Mouse (Mus musculus) lung, embryonic 15.5 days (tissue): Measurements from ENCODE around the gene Kbtbd12. TPM values are rescaled to one million over a fixed set of nuclear protein-coding genes. Genes with fewer than 3 reads are reported as not detected.

ENCODE experiments used
- ATAC-seq: fragments of 200-750 bp; cut with Nextera tagmentation; 2 replicates; pipeline ENCODE4 v1.8.0; 2017; ENCODE audit warnings: moderate number of reproducible peaks, borderline replicate concordance; ENCODE audit not compliant: low FRiP score, low TSS enrichment; ENCODE audit errors: extremely low read depth
- H3K27ac ChIP-seq: fragments of 300-500 bp; sonication (generic); 2 replicates; pipeline ENCODE4 v1.5.1; 2015; ENCODE audit warnings: moderate library complexity, mild to moderate bottlenecking, inconsistent platforms
- H3K27me3 ChIP-seq: fragments of 300-500 bp; sonication (generic); 2 replicates; pipeline ENCODE4 v1.6.1; 2015; ENCODE audit warnings: inconsistent platforms
- H3K36me3 ChIP-seq: fragments of 300-500 bp; sonication (generic); 2 replicates; pipeline ENCODE4 v1.6.1; 2015; ENCODE audit warnings: inconsistent platforms
- H3K4me1 ChIP-seq: fragments of 300-500 bp; sonication (generic); 2 replicates; pipeline ENCODE4 v1.6.1; 2015; ENCODE audit warnings: inconsistent platforms
- H3K4me2 ChIP-seq: fragments of 300-500 bp; sonication (generic); 2 replicates; pipeline ENCODE4 v1.6.1; 2015; ENCODE audit warnings: inconsistent platforms, mild to moderate bottlenecking, moderate library complexity
- H3K4me3 ChIP-seq: fragments of 300-500 bp; sonication (generic); 2 replicates; pipeline ENCODE4 v1.5.1; 2015; ENCODE audit warnings: mild to moderate bottlenecking, inconsistent platforms
- H3K9ac ChIP-seq: fragments of 300-500 bp; sonication (generic); 2 replicates; pipeline ENCODE4 v1.6.1; 2015; ENCODE audit warnings: inconsistent platforms
- H3K9me3 ChIP-seq: fragments of 300-500 bp; sonication (generic); 2 replicates; pipeline ENCODE4 v1.6.1; 2016; ENCODE audit warnings: inconsistent platforms
- WGBS: fragments of 180-500 bp; shearing (Covaris S2); methylation state at CpG from one replicate; pipeline ENCODE4 v1.1.7; 2015; 5-methylcytosine and 5-hydroxymethylcytosine counted together
- polyA plus RNA-seq: library from polyadenylated mRNA; unstranded; fragments of >200 nt; fragmentation: Nextera tagmentation; extraction: Ambion mirVana; gene quantifications from 2 replicates; pipeline ENCODE4 v1.2.1, GENCODE M21; 2015

Gene Kbtbd12
- polyA plus RNA-seq, 1 experiment from 2014 or later = 1.4 TPM

- Histone ChIP-seq H3K36me3 (no peaks in the 10 kb centered on the region), H3K4me1 (no peaks in the 10 kb centered on the region), H3K9me3 (no peaks in the 10 kb centered on the region), H3K9ac (no peak overlapping the region), H3K27me3 (no peaks in the 10 kb centered on the region), H3K27ac (no peak overlapping the region), H3K4me2 (no peak overlapping the region), H3K4me3 (no peak overlapping the region)
- WGBS = 80% methylated on average over 4 of the region's 4 CpGs
- no peak for ATAC-seq
Measured at GRCm38 (mm10) chr6:88583950-88584349, 53.8 kb downstream of the Kbtbd12 start.

- H3K4me1 ChIP-seq = no peaks in the 10 kb centered on the region
- no peak for ATAC-seq
- no peaks in the 10 kb centered on the region for H3K9me3 ChIP-seq
- H3K4me2 ChIP-seq = no peak overlapping the region
- no peak overlapping the region for H3K27ac ChIP-seq
- H3K4me3 ChIP-seq = no peak overlapping the region
- H3K9ac ChIP-seq = no peak overlapping the region
- H3K27me3 ChIP-seq = no peaks in the 10 kb centered on the region
- 70% methylated on average over 11 of the region's 11 CpGs for WGBS
- H3K36me3 ChIP-seq = no peaks in the 10 kb centered on the region
Measured at GRCm38 (mm10) chr6:88576495-88576894, 61.3 kb downstream of the Kbtbd12 start.

- Histone ChIP-seq H3K36me3 (no peaks in the 10 kb centered on the region), H3K9ac (no peak overlapping the region), H3K27ac (no peak overlapping the region), H3K9me3 (no peaks in the 10 kb centered on the region), H3K4me1 (no peaks in the 10 kb centered on the region), H3K4me2 (peak overlapping the region; percentile 30), H3K27me3 (peaks cover 22% of the 10 kb centered on the region), H3K4me3 (no peak overlapping the region)
- 28% methylated on average over 7 of the region's 7 CpGs for WGBS
- no peak for ATAC-seq
Measured at GRCm38 (mm10) chr6:88566676-88567075, 71.1 kb downstream of the Kbtbd12 start.

- Histone ChIP-seq H3K4me2 (no peak overlapping the region), H3K36me3 (no peaks in the 10 kb centered on the region), H3K4me3 (no peak overlapping the region), H3K4me1 (no peaks in the 10 kb centered on the region), H3K9ac (no peak overlapping the region), H3K9me3 (no peaks in the 10 kb centered on the region), H3K27me3 (peaks cover 22% of the 10 kb centered on the region), H3K27ac (no peak overlapping the region)
- no peak for ATAC-seq
- WGBS = 25% methylated on average over 6 of the region's 6 CpGs
Measured at GRCm38 (mm10) chr6:88565033-88565432, 72.7 kb downstream of the Kbtbd12 start.

- Histone ChIP-seq H3K36me3 (no peaks in the 10 kb centered on the region), H3K4me3 (no peak overlapping the region), H3K27me3 (peaks cover 11% of the 10 kb centered on the region; the same call in 1 of the 2 replicates), H3K4me1 (no peaks in the 10 kb centered on the region), H3K9ac (no peak overlapping the region), H3K4me2 (no peak overlapping the region), H3K9me3 (no peaks in the 10 kb centered on the region), H3K27ac (no peak overlapping the region)
- no peak for ATAC-seq
- WGBS = 90% methylated on average over 4 of the region's 4 CpGs
Measured at GRCm38 (mm10) chr6:88560156-88560555, 77.6 kb downstream of the Kbtbd12 start.

- no peaks in the 10 kb centered on the region for H3K36me3 ChIP-seq
- WGBS = 36% methylated on average over 5 of the region's 5 CpGs
- H3K9me3 ChIP-seq = no peaks in the 10 kb centered on the region
- H3K4me3 ChIP-seq = no peak overlapping the region
- no peaks in the 10 kb centered on the region for H3K4me1 ChIP-seq
- ATAC-seq = no peak
- H3K27me3 ChIP-seq = peaks cover 8% of the 10 kb centered on the region; the same call in 1 of the 2 replicates
- H3K9ac ChIP-seq = no peak overlapping the region
- no peak overlapping the region for H3K27ac ChIP-seq
- no peak overlapping the region for H3K4me2 ChIP-seq
Measured at GRCm38 (mm10) chr6:88559688-88560087, 78.1 kb downstream of the Kbtbd12 start.

- ATAC-seq = no peak
- H3K4me3 ChIP-seq = no peak overlapping the region
- 52% methylated on average over 1 of the region's 1 CpGs for WGBS
Measured at GRCm38 (mm10) chr6:88558076-88558475, 79.7 kb downstream of the Kbtbd12 start.

GRCm38 (mm10) chr6:88557548-88557947 is 80.2 kb downstream of the Kbtbd12 start:
- Histone ChIP-seq H3K36me3 (no peaks in the 10 kb centered on the region), H3K4me1 (no peaks in the 10 kb centered on the region), H3K9me3 (no peaks in the 10 kb centered on the region), H3K9ac (no peak overlapping the region), H3K4me3 (no peak overlapping the region), H3K4me2 (no peak overlapping the region), H3K27ac (no peak overlapping the region), H3K27me3 (peaks cover 4% of the 10 kb centered on the region; the same call in 1 of the 2 replicates)
- ATAC-seq = no peak
- WGBS = 16% methylated on average over 4 of the region's 4 CpGs

More at GRCm38 (mm10) chr6:88558076-88558475, 79.7 kb downstream of the Kbtbd12 start:
- Histone ChIP-seq H3K27ac (no peak overlapping the region), H3K9me3 (no peaks in the 10 kb centered on the region), H3K4me2 (no peak overlapping the region), H3K9ac (no peak overlapping the region), H3K36me3 (no peaks in the 10 kb centered on the region), H3K27me3 (peaks cover 4% of the 10 kb centered on the region; the same call in 1 of the 2 replicates), H3K4me1 (no peaks in the 10 kb centered on the region)

GRCm38 (mm10) chr6:88549916-88550315 is 87.8 kb downstream of the Kbtbd12 start:
- Histone ChIP-seq H3K27ac (no peak overlapping the region), H3K36me3 (no peaks in the 10 kb centered on the region), H3K4me3 (no peak overlapping the region), H3K4me1 (no peaks in the 10 kb centered on the region), H3K9me3 (no peaks in the 10 kb centered on the region), H3K9ac (no peak overlapping the region), H3K27me3 (peaks cover 35% of the 10 kb centered on the region), H3K4me2 (no peak overlapping the region)
- 77% methylated on average over 2 of the region's 2 CpGs for WGBS
- ATAC-seq = no peak

- no peaks in the 10 kb centered on the region for H3K36me3 ChIP-seq
- no peak overlapping the region for H3K4me3 ChIP-seq
- no peak overlapping the region for H3K27ac ChIP-seq
- WGBS = 27% methylated on average over 4 of the region's 4 CpGs
- H3K4me1 ChIP-seq = no peaks in the 10 kb centered on the region
- no peak overlapping the region for H3K4me2 ChIP-seq
- no peaks in the 10 kb centered on the region for H3K9me3 ChIP-seq
- no peak for ATAC-seq
- no peak overlapping the region for H3K9ac ChIP-seq
- H3K27me3 ChIP-seq = peaks cover 41% of the 10 kb centered on the region
Measured at GRCm38 (mm10) chr6:88549137-88549814, 88.5 kb downstream of the Kbtbd12 start.

GRCm38 (mm10) chr6:88548405-88549049 is 89.2 kb downstream of the Kbtbd12 start:
- WGBS = 71% methylated on average over 10 of the region's 10 CpGs
- no peak overlapping the region for H3K4me2 ChIP-seq
- no peak for ATAC-seq
- no peaks in the 10 kb centered on the region for H3K36me3 ChIP-seq
- no peaks in the 10 kb centered on the region for H3K9me3 ChIP-seq
- peaks cover 43% of the 10 kb centered on the region for H3K27me3 ChIP-seq
- H3K27ac ChIP-seq = no peak overlapping the region
- H3K4me3 ChIP-seq = no peak overlapping the region
- no peaks in the 10 kb centered on the region for H3K4me1 ChIP-seq
- H3K9ac ChIP-seq = no peak overlapping the region

GRCm38 (mm10) chr6:88545397-88545790 is 92.4 kb downstream of the Kbtbd12 start:
- H3K27ac ChIP-seq = no peak overlapping the region
- no peak overlapping the region for H3K4me2 ChIP-seq
- H3K9ac ChIP-seq = no peak overlapping the region
- peaks cover 55% of the 10 kb centered on the region for H3K27me3 ChIP-seq
- ATAC-seq = no peak
- no peaks in the 10 kb centered on the region for H3K9me3 ChIP-seq
- no peaks in the 10 kb centered on the region for H3K36me3 ChIP-seq
- H3K4me3 ChIP-seq = no peak overlapping the region
- WGBS = 41% methylated on average over 10 of the region's 10 CpGs
- no peaks in the 10 kb centered on the region for H3K4me1 ChIP-seq
